Comparison of ENCODE assay signal across 8 mouse cellular contexts in genomic region chr3:32396794-32397460, GRCm38 (mm10). TPM values are rescaled to one million over a fixed set of nuclear protein-coding genes. Genes with fewer than 3 reads are reported as not detected.
DNase-seq lines count a peak whose midpoint lies in the region; ATAC-seq and TF ChIP-seq lines count a peak whose summit lies in the region.

No protein-coding gene starts in this region.

- H3K4me1 ChIP-seq in CH12.LX (ENCODE audit: control insufficient read depth in 1 of 2, insufficient read depth in 2 of 2) = peaks cover 9 to 35% of the 10 kb centered on the region in 2 experiments
- peaks cover 5% of the 10 kb centered on the region; the same call in 1 of the 2 replicates for H3K4me1 ChIP-seq in forebrain, embryonic 11.5 days (replicated peaks; ENCODE audit: control insufficient read depth, insufficient read depth, low read length)
- peaks cover 31% of the 10 kb centered on the region for H3K4me1 ChIP-seq in heart, embryonic 16.5 days (ENCODE audit: control insufficient read depth, insufficient read depth, low read length)
- H3K4me1 ChIP-seq in liver, embryonic 15.5 days (replicated peaks) = peaks cover 46% of the 10 kb centered on the region
- peaks cover 18% of the 10 kb centered on the region for H3K4me1 ChIP-seq in neural tube, embryonic 12.5 days

- no peak for TF ChIP-seq CTCF in CH12.LX (conservative IDR thresholded peaks at IDR 0.05 in 1 of 2, IDR thresholded peaks at IDR 0.05 in 1 of 2; ENCODE audit: low read depth in 2 of 2, low read length in 2 of 2)

- DNase-seq in CH12.LX (ENCODE audit: extremely low read depth) = peak; percentile 99
- DNase-seq in c-Kit-positive CD71-positive TER-119-negative erythroid progenitor cells, embryonic 14.5 days (ENCODE audit: low read depth) = peak; percentile 98
- DNase-seq in forebrain, embryonic 11.5 days (ENCODE audit: low spot score) = peak; percentile 97
- peak; percentile 98 for DNase-seq in kidney, postnatal 36 days
- DNase-seq in telencephalon, adult 2 months (ENCODE audit: low read depth, low spot score) = peak; percentile 98

- H3K9ac ChIP-seq in CH12.LX (ENCODE audit: insufficient read depth, low read depth) = peak overlapping the region; percentile 96
- H3K9ac ChIP-seq in forebrain, embryonic 11.5 days (ENCODE audit: low read length) = peak overlapping the region; percentile 90
- peak overlapping the region; percentile 95 for H3K9ac ChIP-seq in heart, embryonic 16.5 days (ENCODE audit: low read length)
- peak overlapping the region; percentile 95 for H3K9ac ChIP-seq in liver, embryonic 15.5 days
- H3K9ac ChIP-seq in neural tube, embryonic 12.5 days = peak overlapping the region; percentile 98

- dilution Hi-C loops in CH12.LX (cut with MboI; ENCODE audit: extremely low pct_ligation_motif_present, extremely low pct_unique_long_range_greater_than_20kb, low sequenced_read_pairs) = no loop called here

- in situ Hi-C loops in CH12.LX (cut with MboI; ENCODE audit: low pct_ligation_motif_present, low pct_unique_long_range_greater_than_20kb, low sequenced_read_pairs) = no loop called here

- H3K27me3 ChIP-seq in CH12.LX (replicated peaks) = no peaks in the 10 kb centered on the region
- no peaks in the 10 kb centered on the region for H3K27me3 ChIP-seq in forebrain, embryonic 11.5 days (ENCODE audit: control insufficient read depth, insufficient read depth, low read length)
- H3K27me3 ChIP-seq in heart, embryonic 16.5 days (ENCODE audit: control insufficient read depth, insufficient read depth, low read length) = no peaks in the 10 kb centered on the region
- no peaks in the 10 kb centered on the region for H3K27me3 ChIP-seq in liver, embryonic 15.5 days
- H3K27me3 ChIP-seq in neural tube, embryonic 12.5 days (replicated peaks) = no peaks in the 10 kb centered on the region

- TF ChIP-seq RAD21 in CH12.LX (IDR thresholded peaks at IDR 0.05; ENCODE audit: low read depth, low read length) = no peak

- ATAC-seq in forebrain, embryonic 11.5 days (replicated peaks; ENCODE audit: low FRiP score) = peak; percentile 97
- peak; percentile 98 for ATAC-seq in heart, embryonic 16.5 days (replicated peaks; ENCODE audit: extremely low read depth, insufficient read depth, low FRiP score)
- ATAC-seq in liver, embryonic 15.5 days (ENCODE audit: insufficient read depth) = peak; percentile 96
- ATAC-seq in neural tube, embryonic 12.5 days (ENCODE audit: low FRiP score, low read depth) = peak; percentile 98

- TF ChIP-seq POLR2A in CH12.LX (IDR thresholded peaks at IDR 0.05; ENCODE audit: low read depth, low read length) = peak; percentile 97

- H3K27ac ChIP-seq in CH12.LX (ENCODE audit: insufficient read depth, low read depth) = peak overlapping the region; percentile 66
- peak overlapping the region; percentile 94 for H3K27ac ChIP-seq in forebrain, embryonic 11.5 days (ENCODE audit: low read depth, low read length)
- peak overlapping the region; percentile 99 for H3K27ac ChIP-seq in heart, embryonic 16.5 days (ENCODE audit: low read length)
- H3K27ac ChIP-seq in liver, embryonic 15.5 days (replicated peaks) = peak overlapping the region; percentile 98
- H3K27ac ChIP-seq in neural tube, embryonic 12.5 days = peak overlapping the region; percentile 97

- under 1% methylated on average over 59 of the region's 77 CpGs for WGBS in forebrain, embryonic 11.5 days
- WGBS in heart, embryonic 16.5 days = under 1% methylated on average over 55 of the region's 77 CpGs
- under 1% methylated on average over 47 of the region's 77 CpGs for WGBS in liver, embryonic 15.5 days (ENCODE audit: insufficient replicate concordance)
- under 1% methylated on average over 45 of the region's 77 CpGs for WGBS in neural tube, embryonic 12.5 days

- H3K9me3 ChIP-seq in CH12.LX (replicated peaks; ENCODE audit: low read length) = no peaks in the 10 kb centered on the region
- H3K9me3 ChIP-seq in forebrain, embryonic 11.5 days (ENCODE audit: control insufficient read depth, low read length) = no peaks in the 10 kb centered on the region
- no peaks in the 10 kb centered on the region for H3K9me3 ChIP-seq in heart, embryonic 16.5 days (replicated peaks; ENCODE audit: control insufficient read depth, low read length)
- H3K9me3 ChIP-seq in liver, embryonic 15.5 days (replicated peaks) = no peaks in the 10 kb centered on the region
- H3K9me3 ChIP-seq in neural tube, embryonic 12.5 days = no peaks in the 10 kb centered on the region

- peaks cover 0 to 10% of the 10 kb centered on the region in 2 experiments for H3K36me3 ChIP-seq in CH12.LX (replicated peaks in 1 of 2; ENCODE audit: control insufficient read depth in 1 of 2, insufficient read depth in 1 of 2, low read length in 1 of 2)
- H3K36me3 ChIP-seq in forebrain, embryonic 11.5 days (ENCODE audit: control insufficient read depth, insufficient read depth, low read length) = no peaks in the 10 kb centered on the region
- no peaks in the 10 kb centered on the region for H3K36me3 ChIP-seq in heart, embryonic 16.5 days (ENCODE audit: control insufficient read depth, insufficient read depth)
- H3K36me3 ChIP-seq in liver, embryonic 15.5 days (replicated peaks) = no peaks in the 10 kb centered on the region
- H3K36me3 ChIP-seq in neural tube, embryonic 12.5 days = no peaks in the 10 kb centered on the region

- no peak for TF ChIP-seq EP300 in CH12.LX (IDR thresholded peaks at IDR 0.05; ENCODE audit: low read length)

- peak overlapping the region; percentile 66 to 86 (median 83) for H3K4me3 ChIP-seq in CH12.LX (replicated peaks in 1 of 3; ENCODE audit: low read depth in 2 of 3, low read length in 2 of 3, poor library complexity in 1 of 3)
- peak overlapping the region; percentile 93 for H3K4me3 ChIP-seq in forebrain, embryonic 11.5 days (ENCODE audit: low read depth, low read length)
- H3K4me3 ChIP-seq in heart, embryonic 16.5 days (ENCODE audit: low read length) = peak overlapping the region; percentile 96
- peak overlapping the region; percentile 94 for H3K4me3 ChIP-seq in liver, embryonic 15.5 days (replicated peaks)
- H3K4me3 ChIP-seq in neural tube, embryonic 12.5 days = peak overlapping the region; percentile 95

- H3K79me2 ChIP-seq in CH12.LX (replicated peaks; ENCODE audit: control insufficient read depth, extremely low read depth, insufficient read depth, poor library complexity, severe bottlenecking) = peaks cover 45% of the 10 kb centered on the region

- peak overlapping the region; percentile 72; the same call in 1 of the 2 replicates for H3K4me2 ChIP-seq in CH12.LX (ENCODE audit: insufficient read depth, low read depth, poor library complexity, severe bottlenecking)
- peak overlapping the region; percentile 70 for H3K4me2 ChIP-seq in forebrain, embryonic 11.5 days (ENCODE audit: low read depth, low read length, severe bottlenecking)
- peak overlapping the region; percentile 86 for H3K4me2 ChIP-seq in heart, embryonic 16.5 days (ENCODE audit: low read depth, low read length)
- peak overlapping the region; percentile 94 for H3K4me2 ChIP-seq in liver, embryonic 15.5 days
- peak overlapping the region; percentile 68 for H3K4me2 ChIP-seq in neural tube, embryonic 12.5 days (replicated peaks)

TF ChIP-seq in CH12.LX, 34 proteins besides CTCF, POLR2A, EP300 and RAD21 (continues in another document):
- TF ChIP-seq JUN (IDR thresholded peaks at IDR 0.05; ENCODE audit: insufficient read depth, low read depth, low read length) = no peak
- peak; percentile 90; the same call in 1 of the 2 replicates for TF ChIP-seq KAT2A (IDR thresholded peaks at IDR 0.05; ENCODE audit: insufficient replicate concordance, low read length)
- TF ChIP-seq USF2 (conservative IDR thresholded peaks at IDR 0.05; ENCODE audit: low read depth, low read length) = no peak
- no peak for TF ChIP-seq USF1 (IDR thresholded peaks at IDR 0.05; ENCODE audit: low read depth, low read length)
- no peak for TF ChIP-seq ZNF384 (IDR thresholded peaks at IDR 0.05; ENCODE audit: low read depth, low read length)
- TF ChIP-seq MAX (IDR thresholded peaks at IDR 0.05; ENCODE audit: low read length) = no peak; the same call in 1 of the 2 replicates
- no peak for TF ChIP-seq MAFK (IDR thresholded peaks at IDR 0.05; ENCODE audit: insufficient replicate concordance, low read length)
- TF ChIP-seq MAZ (IDR thresholded peaks at IDR 0.05; ENCODE audit: low read depth, low read length) = peak; percentile 99
- TF ChIP-seq UBTF (IDR thresholded peaks at IDR 0.05; ENCODE audit: low read depth, low read length) = no peak
- no peak for TF ChIP-seq MYC (IDR thresholded peaks at IDR 0.05; ENCODE audit: low read depth, low read length)
- TF ChIP-seq TCF12 (IDR thresholded peaks at IDR 0.05; ENCODE audit: low read depth, low read length) = peak; percentile 93
- TF ChIP-seq ELF1 (IDR thresholded peaks at IDR 0.05; ENCODE audit: low read depth, low read length) = peak; percentile 99
- peak; percentile 45; the same call in 1 of the 2 replicates for TF ChIP-seq BHLHE40 (IDR thresholded peaks at IDR 0.05; ENCODE audit: low read depth, low read length)
- no peak for TF ChIP-seq ZKSCAN1 (IDR thresholded peaks at IDR 0.05; ENCODE audit: borderline replicate concordance, low read depth, low read length)
- peak; percentile 60 for TF ChIP-seq MEF2A (IDR thresholded peaks at IDR 0.05; ENCODE audit: borderline replicate concordance, low read depth, low read length)
- TF ChIP-seq GABPA (IDR thresholded peaks at IDR 0.05; ENCODE audit: insufficient replicate concordance, low read depth, low read length) = no peak; the same call in 1 of the 2 replicates
- TF ChIP-seq NRF1 (IDR thresholded peaks at IDR 0.05; ENCODE audit: low read depth, low read length) = peak; percentile 98

RNA-seq across cellular contexts. Expression of gene Pik3ca, which starts 0.5 kb away (rescaled TPM):
- total RNA-seq in CH12.LX (2012; rRNA removed) (19.6 and 21.1 TPM in 2 replicates), CH12.LX (2014; rRNA removed) (26.5 and 32.8 TPM in 2 replicates)
- 11.1 and 19.1 TPM in 2 replicates for polyA plus RNA-seq in CH12.LX (2012; ENCODE audit: insufficient read length, low read depth)
- 14.2 and 16.1 TPM in 2 replicates for polyA plus RNA-seq in forebrain, embryonic 11.5 days (2014; fragmentation: Nextera tagmentation; extraction: Ambion mirVana)
- polyA plus RNA-seq in heart, embryonic 16.5 days (2015; fragmentation: Nextera tagmentation; extraction: Ambion mirVana) = 6.6 and 7.8 TPM in 2 replicates
- polyA plus RNA-seq in liver, embryonic 15.5 days (2015; fragmentation: Nextera tagmentation; extraction: Ambion mirVana) = 2.4 and 3.2 TPM in 2 replicates
- polyA plus RNA-seq in neural tube, embryonic 12.5 days (2016; fragmentation: Nextera tagmentation; extraction: Ambion mirVana) = 15.7 and 18.9 TPM in 2 replicates

RNA-seq across cellular contexts. Expression of gene Zmat3, which starts 31.1 kb away (rescaled TPM):
- total RNA-seq in CH12.LX (2012; rRNA removed) = 18.6 and 21.6 TPM in 2 replicates
- total RNA-seq in CH12.LX (2014; rRNA removed) = 8.0 and 13.4 TPM in 2 replicates
- 13.4 and 17.2 TPM in 2 replicates for polyA plus RNA-seq in CH12.LX (2012; ENCODE audit: insufficient read length, low read depth)
- 10.8 and 11.5 TPM in 2 replicates for polyA plus RNA-seq in forebrain, embryonic 11.5 days (2014; fragmentation: Nextera tagmentation; extraction: Ambion mirVana)
- polyA plus RNA-seq in heart, embryonic 16.5 days (2015; fragmentation: Nextera tagmentation; extraction: Ambion mirVana) = 3.0 and 3.6 TPM in 2 replicates
- polyA plus RNA-seq in liver, embryonic 15.5 days (2015; fragmentation: Nextera tagmentation; extraction: Ambion mirVana) = 0.50 and 0.62 TPM in 2 replicates
- 8.2 and 8.7 TPM in 2 replicates for polyA plus RNA-seq in neural tube, embryonic 12.5 days (2016; fragmentation: Nextera tagmentation; extraction: Ambion mirVana)

Comparison
In these comparisons a context has a peak if more than half of its experiments do, and no peak if none do; other contexts are left out.
1. Peak in every context shown above with its lines: DNase-seq, ATAC-seq, H3K4me3 ChIP-seq and H3K27ac ChIP-seq.